Comparison of ENCODE assay signal across 7 mouse cellular contexts in the genomic region with DNA sequence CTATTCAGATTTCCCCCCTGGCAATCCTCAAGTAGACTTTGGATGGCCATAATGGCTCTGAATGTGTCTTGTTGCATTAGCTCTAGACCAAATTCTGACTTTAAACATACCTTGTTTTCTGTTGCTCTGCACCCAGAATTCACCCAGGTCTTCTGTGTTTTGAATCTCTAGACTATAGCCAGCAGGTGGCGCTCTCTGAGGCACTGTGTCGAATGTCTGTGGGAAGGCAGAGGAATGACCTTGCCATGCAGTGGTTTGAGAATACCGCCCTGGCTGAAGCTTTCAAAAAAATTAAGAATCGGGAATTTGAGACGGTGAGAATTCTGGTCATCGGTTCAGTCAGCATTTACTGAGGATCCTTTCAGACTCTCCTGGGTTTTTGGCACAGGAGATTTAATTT. TPM values are rescaled to one million over a fixed set of nuclear protein-coding genes. Genes with fewer than 3 reads are reported as not detected.
DNase-seq lines count a peak whose midpoint lies in the region; ATAC-seq and TF ChIP-seq lines count a peak whose summit lies in the region.

No protein-coding gene starts in this region.

- no peaks in the 10 kb centered on the region for H3K9me3 ChIP-seq in lung, postnatal 0 days (ENCODE audit: low read length)

- no peak overlapping the region for H3K4me2 ChIP-seq in lung, postnatal 0 days (replicated peaks; ENCODE audit: low read depth, low read length)

- 6% methylated on average over 6 of the region's 6 CpGs for WGBS in lung, postnatal 0 days

- H3K9ac ChIP-seq in lung, postnatal 0 days (replicated peaks; ENCODE audit: low read depth) = no peak overlapping the region

- ATAC-seq in CD4-positive, CD25-positive, alpha-beta regulatory T cell, adult 4 months = peak; percentile 45
- no peak for ATAC-seq in lung, postnatal 0 days

- H3K4me1 ChIP-seq in embryonic fibroblast, embryonic 13.5 days (ENCODE audit: control insufficient read depth, insufficient read depth, low read length) = no peaks in the 10 kb centered on the region
- no peaks in the 10 kb centered on the region for H3K4me1 ChIP-seq in lung, postnatal 0 days (ENCODE audit: insufficient read depth, low read depth, low read length)

- TF ChIP-seq POLR2A in embryonic fibroblast, embryonic 13.5 days (IDR thresholded peaks at IDR 0.05; ENCODE audit: low read depth, low read length) = no peak

- H3K27me3 ChIP-seq in lung, postnatal 0 days (replicated peaks; ENCODE audit: insufficient read depth, low read length) = no peaks in the 10 kb centered on the region

- H3K4me3 ChIP-seq in embryonic fibroblast, embryonic 13.5 days (ENCODE audit: insufficient read depth, low read length) = no peak overlapping the region
- H3K4me3 ChIP-seq in lung, postnatal 0 days (ENCODE audit: low read depth, low read length) = no peak overlapping the region

- DNase-seq in A20 (ENCODE audit: low read depth, low spot score) = peak; percentile 65
- DNase-seq in brain, adult 2 months (ENCODE audit: low read depth, low spot score) = peak; percentile 70
- peak; percentile 73 for DNase-seq in kidney, postnatal 14 days
- DNase-seq in lung, postnatal 0 days (ENCODE audit: low spot score) = peak; percentile 65
- DNase-seq in spleen, adult 12 weeks (ENCODE audit: low spot score) = peak; percentile 15

- no peak overlapping the region for H3K27ac ChIP-seq in embryonic fibroblast, embryonic 13.5 days (ENCODE audit: insufficient read depth, low read length)
- H3K27ac ChIP-seq in lung, postnatal 0 days (ENCODE audit: low read length) = no peak overlapping the region

- no peak for TF ChIP-seq EP300 in lung, postnatal 0 days (IDR thresholded peaks at IDR 0.05)

- no peaks in the 10 kb centered on the region for H3K36me3 ChIP-seq in lung, postnatal 0 days (ENCODE audit: insufficient read depth, low read length)

- peak; percentile 78 for TF ChIP-seq CTCF in embryonic fibroblast, embryonic 13.5 days (IDR thresholded peaks at IDR 0.05; ENCODE audit: borderline replicate concordance, insufficient read depth, low read length)
- TF ChIP-seq CTCF in lung, postnatal 0 days (IDR thresholded peaks at IDR 0.05) = peak; percentile 86

RNA-seq across cellular contexts. Expression of gene Sycp2l, which starts 20.8 kb away (rescaled TPM):
- polyA plus RNA-seq in CD4-positive, CD25-positive, alpha-beta regulatory T cell, adult 4 months (2017; shearing (Covaris generic)) = not detected
- polyA plus RNA-seq in embryonic fibroblast, embryonic 13.5 days (2011; ENCODE audit: insufficient read length, low read depth, missing spikeins) = not detected in 2 replicates
- polyA plus RNA-seq in lung, postnatal 0 days (2015; fragmentation: Nextera tagmentation; extraction: Ambion mirVana) = not detected in 2 replicates

RNA-seq across cellular contexts. Expression of gene Gcm2, which starts 24.1 kb away (rescaled TPM):
- polyA plus RNA-seq in CD4-positive, CD25-positive, alpha-beta regulatory T cell, adult 4 months (2017; shearing (Covaris generic)) = under 1 TPM; 0.37 to 0.69 TPM
- not detected in 2 replicates for polyA plus RNA-seq in embryonic fibroblast, embryonic 13.5 days (2011; ENCODE audit: insufficient read length, low read depth, missing spikeins)
- polyA plus RNA-seq in lung, postnatal 0 days (2015; fragmentation: Nextera tagmentation; extraction: Ambion mirVana) = not detected in 2 replicates

RNA-seq across cellular contexts. Expression of gene Mak, which starts 55.4 kb away (rescaled TPM):
- under 1 TPM in 1 of 2 experiments, not detected in 1; 0.07 TPM for polyA plus RNA-seq in CD4-positive, CD25-positive, alpha-beta regulatory T cell, adult 4 months (2017; shearing (Covaris generic))
- not detected in 2 replicates for polyA plus RNA-seq in embryonic fibroblast, embryonic 13.5 days (2011; ENCODE audit: insufficient read length, low read depth, missing spikeins)
- polyA plus RNA-seq in lung, postnatal 0 days (2015; fragmentation: Nextera tagmentation; extraction: Ambion mirVana) = 2.6 and 2.8 TPM in 2 replicates

Comparison
In these comparisons a context has a peak if more than half of its experiments do, and no peak if none do; other contexts are left out.
1. DNase-seq: peak in every context shown above with its lines; median percentile 73 in kidney, postnatal 14 days; 70 in brain, adult 2 months; 65 in A20; 65 in lung, postnatal 0 days; 15 in spleen, adult 12 weeks.